Mouse (Mus musculus): ENCODE data around the gene Snrpb2. TPM values are rescaled to one million over a fixed set of nuclear protein-coding genes. Genes with fewer than 3 reads are reported as not detected.

Snrpb2 gene
- polyA plus RNA-seq, 1 experiment from 2014 or later, result 80.8 TPM

DNA sequence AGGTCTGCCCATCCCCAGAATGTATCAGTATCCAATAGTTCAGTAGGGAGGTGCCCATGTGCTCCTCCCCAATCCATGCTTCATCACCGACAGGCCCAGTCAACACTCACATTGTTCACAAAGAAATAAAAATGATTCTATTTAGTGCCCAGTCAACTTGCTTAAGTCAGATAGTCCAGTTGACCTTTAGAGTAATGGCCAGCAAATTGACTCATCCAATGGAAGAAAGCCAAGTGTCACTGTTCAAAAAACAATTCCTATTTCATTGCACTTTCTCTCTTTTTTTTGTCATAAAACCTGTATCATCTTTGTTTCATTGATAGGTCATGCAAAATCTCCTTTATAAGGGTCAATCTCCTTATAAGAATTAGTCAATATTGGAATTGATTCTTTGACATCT lies 21.2 kb upstream of the Snrpb2 start:
- no peaks in the 10 kb centered on the region for H3K27me3 ChIP-seq
- H3K9me3 ChIP-seq, result no peaks in the 10 kb centered on the region
- no peak overlapping the region for H3K27ac ChIP-seq
- WGBS, result 92% methylated on average over 1 of the region's 1 CpGs
- no peak overlapping the region for H3K4me3 ChIP-seq (replicated peaks)
- ATAC-seq, result no peak
- no peak overlapping the region for H3K4me2 ChIP-seq (replicated peaks)
- H3K4me1 ChIP-seq (replicated peaks), result no peaks in the 10 kb centered on the region
- H3K9ac ChIP-seq (replicated peaks), result no peak overlapping the region
- H3K36me3 ChIP-seq, result no peaks in the 10 kb centered on the region

DNA sequence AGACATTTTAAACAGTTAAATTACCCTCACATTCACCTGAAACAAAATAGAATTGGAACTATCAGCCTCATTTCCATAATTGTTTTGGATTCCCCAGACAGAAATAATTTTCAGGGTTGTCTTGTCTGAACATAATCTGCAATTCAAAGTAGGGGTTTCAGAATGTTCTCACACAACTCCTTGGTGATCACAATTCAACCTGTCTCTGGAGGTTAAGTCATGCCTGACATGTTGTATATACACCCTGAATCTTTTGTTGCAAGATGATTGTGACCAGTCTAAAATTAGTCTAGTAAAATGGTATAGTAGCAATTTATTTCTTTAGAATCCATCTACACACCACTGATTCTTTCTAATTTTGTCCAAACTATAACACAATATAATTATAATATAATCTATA lies 7.6 kb upstream of the Snrpb2 start:
- Histone ChIP-seq H3K9me3 (no peaks in the 10 kb centered on the region), H3K27me3 (peaks cover 6% of the 10 kb centered on the region; the same call in 1 of the 2 replicates), H3K4me2 (replicated peaks) (no peak overlapping the region), H3K27ac (no peak overlapping the region), H3K4me3 (replicated peaks) (no peak overlapping the region), H3K4me1 (replicated peaks) (no peaks in the 10 kb centered on the region), H3K36me3 (no peaks in the 10 kb centered on the region), H3K9ac (replicated peaks) (no peak overlapping the region)
- ATAC-seq, result no peak

DNA sequence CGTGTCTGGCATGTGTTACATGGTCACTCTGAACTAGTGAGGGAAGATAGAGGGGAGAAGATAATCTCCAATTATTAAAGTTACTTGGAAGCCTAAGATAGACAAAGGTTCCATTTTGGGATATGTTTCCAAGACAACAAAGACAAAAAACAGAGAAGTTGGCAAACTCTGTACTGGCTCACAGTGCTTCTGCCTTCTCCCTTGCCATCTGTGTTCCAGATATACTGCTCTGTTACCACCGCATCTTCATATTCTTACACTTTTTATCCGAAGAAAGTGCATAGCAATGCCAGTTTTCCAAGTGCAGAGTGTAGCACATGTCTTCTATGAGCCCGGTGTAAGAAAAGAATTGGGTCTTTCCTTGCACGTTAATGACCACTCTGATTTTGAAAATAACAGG lies 6.1 kb upstream of the Snrpb2 start:
- H3K4me3 ChIP-seq (replicated peaks), result no peak overlapping the region
- H3K9me3 ChIP-seq, result no peaks in the 10 kb centered on the region
- ATAC-seq, result no peak
- no peaks in the 10 kb centered on the region for H3K4me1 ChIP-seq (replicated peaks)
- H3K36me3 ChIP-seq, result no peaks in the 10 kb centered on the region
- no peak overlapping the region for H3K4me2 ChIP-seq (replicated peaks)
- peaks cover 6% of the 10 kb centered on the region; the same call in 1 of the 2 replicates for H3K27me3 ChIP-seq
- H3K9ac ChIP-seq (replicated peaks), result no peak overlapping the region
- H3K27ac ChIP-seq, result no peak overlapping the region
- 83% methylated on average over 5 of the region's 5 CpGs for WGBS

DNA sequence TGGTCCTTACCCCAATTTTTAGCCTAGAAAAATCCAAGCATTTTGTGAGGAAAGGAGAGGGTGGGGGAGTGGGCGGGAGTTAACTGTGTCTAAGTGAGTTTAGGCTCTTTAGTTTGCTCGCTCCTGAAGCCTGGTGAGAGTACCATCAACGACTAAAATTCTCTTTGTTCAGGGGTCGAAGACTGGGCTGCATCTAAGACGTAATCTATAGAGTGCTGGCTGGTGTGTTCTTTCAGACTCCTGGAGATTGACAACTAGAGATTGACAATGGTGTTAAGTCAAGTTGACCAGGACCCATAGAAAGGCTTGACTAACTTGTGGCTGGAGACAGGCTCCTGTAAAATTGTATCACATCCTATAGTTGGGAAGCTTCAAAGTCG lies 417 bp upstream of the Snrpb2 start:
- Histone ChIP-seq H3K4me3 (replicated peaks) (peak overlapping the region; percentile 98), H3K9ac (replicated peaks) (no peak overlapping the region), H3K36me3 (peaks cover 24% of the 10 kb centered on the region), H3K4me1 (replicated peaks) (peaks cover 9% of the 10 kb centered on the region), H3K9me3 (no peaks in the 10 kb centered on the region), H3K27me3 (peaks cover 6% of the 10 kb centered on the region; the same call in 1 of the 2 replicates), H3K27ac (no peak overlapping the region), H3K4me2 (replicated peaks) (peak overlapping the region; percentile 84)
- WGBS, result 41% methylated on average over 6 of the region's 6 CpGs
- ATAC-seq, result peak; percentile 65; the same call in 1 of the 2 replicates

DNA sequence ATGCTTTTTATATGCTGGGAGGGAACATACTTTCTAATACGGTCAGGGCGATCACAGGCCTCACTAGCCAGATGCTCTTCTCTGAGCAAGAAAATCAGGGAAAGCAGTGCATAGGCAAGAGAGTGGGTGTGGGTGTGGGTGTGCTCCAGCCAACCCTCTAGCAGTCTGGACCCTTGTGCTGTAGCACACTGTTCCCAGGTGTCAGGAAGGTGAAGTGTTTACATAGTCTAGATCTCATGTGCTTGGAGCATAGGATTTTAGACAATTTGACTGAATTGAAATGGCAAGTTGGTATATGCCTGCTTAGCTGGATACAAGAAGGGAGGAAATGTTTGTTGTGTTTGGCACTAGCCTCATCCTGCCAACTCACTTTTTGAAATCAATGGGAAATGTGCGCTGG lies 3.1 kb downstream of the Snrpb2 start:
- Histone ChIP-seq H3K36me3 (peaks cover 49% of the 10 kb centered on the region), H3K4me2 (replicated peaks) (no peak overlapping the region), H3K4me3 (replicated peaks) (no peak overlapping the region), H3K4me1 (replicated peaks) (peaks cover 9% of the 10 kb centered on the region), H3K9ac (replicated peaks) (no peak overlapping the region), H3K9me3 (no peaks in the 10 kb centered on the region), H3K27me3 (no peaks in the 10 kb centered on the region), H3K27ac (no peak overlapping the region)
- 97% methylated on average over 3 of the region's 3 CpGs for WGBS
- ATAC-seq, result no peak

DNA sequence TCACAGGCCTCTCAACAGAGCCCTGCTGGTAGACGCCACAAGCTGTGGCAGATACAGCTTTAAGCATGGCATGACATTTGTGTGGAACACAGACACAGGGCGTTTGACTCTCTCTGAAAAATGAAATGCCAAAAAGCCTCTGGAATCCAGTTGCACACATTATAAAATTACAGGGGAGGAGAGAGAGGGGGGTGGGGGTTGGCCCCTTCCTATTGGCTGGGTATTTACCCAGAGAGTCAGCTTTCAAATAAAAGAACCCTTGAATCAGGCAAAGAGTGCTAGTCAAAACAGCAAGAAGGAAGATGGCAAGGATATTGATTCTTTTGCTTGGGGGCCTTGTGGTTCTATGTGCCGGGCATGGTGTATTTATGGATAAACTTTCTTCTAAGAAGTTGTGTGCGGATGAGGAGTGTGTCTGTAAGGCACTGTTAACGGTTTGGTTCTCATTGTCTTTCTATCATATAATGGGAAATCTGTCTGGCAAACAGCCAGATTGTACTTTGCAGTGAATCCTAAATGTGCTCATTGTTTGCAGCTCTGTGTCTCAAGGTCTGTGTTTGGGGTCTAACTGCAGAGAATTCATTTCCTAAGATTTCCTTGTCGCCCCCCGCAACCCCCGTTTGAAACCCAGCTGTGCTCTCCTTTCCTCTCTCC lies 15.5 kb downstream of the Snrpb2 start, which contains the start of gene Otor:
Otor (plus strand) TSS at position 276 of the 654 bp plus-strand sequence.
- Histone ChIP-seq H3K4me3 (replicated peaks) (no peak within 1 kb of the TSS), H3K4me1 (replicated peaks) (0 out of 2 replicates have a peak, but pooled peaks cover 4% of the 10 kb centered on the region), H3K9me3 (no peaks in the 10 kb centered on the region), H3K27me3 (no peaks in the 10 kb centered on the region), H3K9ac (replicated peaks) (no peak within 1 kb of the TSS), H3K27ac (no peak within 1 kb of the TSS), H3K36me3 (no peaks in the 10 kb centered on the region), H3K4me2 (replicated peaks) (no peak within 1 kb of the TSS)
- WGBS, result 66% methylated on average over 8 of the region's 8 CpGs
- no peak for ATAC-seq

DNA sequence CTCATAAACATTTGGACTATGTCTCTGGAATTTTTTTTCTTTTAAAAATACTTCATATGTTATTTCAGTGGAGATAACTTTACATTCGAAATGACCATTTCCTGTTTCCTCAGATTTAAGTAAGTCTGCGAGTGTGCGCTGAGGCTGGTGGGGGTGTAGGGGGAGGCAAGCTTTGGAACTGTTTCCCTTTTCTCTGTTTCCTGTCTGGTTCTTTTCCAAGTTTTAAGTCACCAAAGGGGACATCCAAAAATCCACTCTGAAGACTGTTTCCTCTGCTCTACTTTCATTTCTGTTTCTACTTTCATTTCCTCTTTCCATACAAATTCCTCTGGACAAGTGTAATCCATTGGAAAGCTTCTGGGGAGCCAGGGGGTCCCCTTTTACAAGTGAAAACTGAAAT lies 18.9 kb downstream of the Snrpb2 start:
- 88% methylated on average over 3 of the region's 3 CpGs for WGBS
- Histone ChIP-seq H3K4me2 (replicated peaks) (no peak overlapping the region), H3K9ac (replicated peaks) (no peak overlapping the region), H3K4me3 (replicated peaks) (no peak overlapping the region), H3K9me3 (no peaks in the 10 kb centered on the region), H3K27me3 (no peaks in the 10 kb centered on the region), H3K27ac (no peak overlapping the region), H3K36me3 (no peaks in the 10 kb centered on the region), H3K4me1 (replicated peaks) (peaks cover 4% of the 10 kb centered on the region; the same call in 1 of the 2 replicates)
- no peak for ATAC-seq

DNA sequence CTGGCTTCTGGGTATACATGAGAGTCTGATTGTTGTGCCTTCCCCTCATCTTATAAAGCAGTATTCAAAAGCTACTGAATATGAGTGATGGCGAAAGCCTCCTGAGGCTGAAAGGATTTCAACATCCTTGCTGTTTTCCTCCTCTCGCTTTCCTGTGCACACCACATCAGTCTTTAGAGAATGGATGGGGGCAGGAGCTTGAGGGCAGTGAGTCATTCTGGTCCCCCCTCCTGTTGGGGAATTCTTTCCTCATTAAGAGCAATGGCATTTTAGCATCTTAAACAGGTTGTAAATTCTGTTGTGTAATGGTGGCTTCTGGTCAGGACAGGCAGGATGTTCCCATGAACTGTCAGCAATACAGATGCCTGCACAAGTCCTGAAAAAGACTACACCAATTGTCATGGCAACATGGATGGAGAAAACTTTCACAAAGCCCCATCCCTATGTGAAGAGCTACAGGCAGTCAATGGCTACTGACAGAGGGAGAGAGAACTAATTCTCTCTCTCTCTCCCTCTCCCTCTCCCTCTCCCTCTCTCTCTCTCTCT lies 22.1 kb downstream of the Snrpb2 start:
- Histone ChIP-seq H3K36me3 (no peaks in the 10 kb centered on the region), H3K9ac (replicated peaks) (no peak overlapping the region), H3K4me3 (replicated peaks) (no peak overlapping the region), H3K27me3 (no peaks in the 10 kb centered on the region), H3K4me2 (replicated peaks) (no peak overlapping the region), H3K9me3 (no peaks in the 10 kb centered on the region), H3K27ac (no peak overlapping the region), H3K4me1 (replicated peaks) (no peaks in the 10 kb centered on the region; the same call in 1 of the 2 replicates)
- WGBS, result 52% methylated on average over 2 of the region's 2 CpGs
- ATAC-seq, result no peak

DNA sequence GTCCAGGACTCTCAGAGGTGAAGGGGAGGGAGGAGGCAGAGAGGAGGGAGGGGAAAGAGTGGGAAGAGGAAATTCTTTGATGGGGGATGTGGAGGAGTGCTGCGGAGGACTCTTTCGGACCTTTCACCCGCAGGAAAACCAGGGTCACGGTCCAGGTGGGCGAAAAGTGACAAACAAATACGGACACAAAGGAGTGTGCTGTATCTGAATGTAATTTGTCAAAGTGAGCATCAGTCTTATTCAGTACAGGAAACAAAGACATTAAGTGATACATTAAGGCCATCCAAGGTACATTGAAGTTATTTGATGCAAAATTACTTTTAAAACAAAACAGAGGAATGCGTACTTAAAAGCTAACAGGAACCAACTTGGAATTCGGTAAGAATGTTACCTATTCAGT lies 27.0 kb downstream of the Snrpb2 start:
- Histone ChIP-seq H3K4me3 (replicated peaks) (no peak overlapping the region), H3K9me3 (no peaks in the 10 kb centered on the region), H3K27me3 (no peaks in the 10 kb centered on the region), H3K27ac (no peak overlapping the region), H3K36me3 (no peaks in the 10 kb centered on the region), H3K4me1 (replicated peaks) (no peaks in the 10 kb centered on the region; the same call in none of the 2 replicates), H3K9ac (replicated peaks) (no peak overlapping the region), H3K4me2 (replicated peaks) (no peak overlapping the region)
- WGBS, result 90% methylated on average over 8 of the region's 8 CpGs
- ATAC-seq, result no peak

DNA sequence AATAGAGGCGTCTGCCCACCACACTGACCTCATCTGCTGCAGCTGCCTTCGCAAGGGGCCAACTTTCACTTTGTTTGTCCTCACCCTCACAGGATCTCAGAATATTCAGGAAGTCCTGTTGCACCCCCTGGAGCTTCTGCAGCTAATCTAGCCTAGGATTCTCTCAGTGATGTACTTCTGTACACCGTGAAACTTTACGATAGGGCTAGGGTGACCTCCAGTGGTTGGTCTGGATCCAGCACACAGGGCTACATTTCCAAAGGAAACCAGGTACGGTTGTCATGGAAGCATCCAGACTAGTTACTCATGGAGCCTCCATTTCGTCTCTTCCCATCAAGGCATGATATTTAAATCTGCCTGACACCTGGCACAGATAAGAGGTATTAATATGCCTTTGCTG lies 30.9 kb downstream of the Snrpb2 start:
- no peak overlapping the region for H3K4me2 ChIP-seq (replicated peaks)
- H3K4me1 ChIP-seq (replicated peaks), result no peaks in the 10 kb centered on the region; the same call in none of the 2 replicates
- no peak overlapping the region for H3K27ac ChIP-seq
- ATAC-seq, result peak; percentile 89
- no peaks in the 10 kb centered on the region for H3K36me3 ChIP-seq
- H3K4me3 ChIP-seq (replicated peaks), result no peak overlapping the region
- no peaks in the 10 kb centered on the region for H3K9me3 ChIP-seq
- no peak overlapping the region for H3K9ac ChIP-seq (replicated peaks)
- no peaks in the 10 kb centered on the region for H3K27me3 ChIP-seq
- WGBS, result 29% methylated on average over 6 of the region's 6 CpGs

DNA sequence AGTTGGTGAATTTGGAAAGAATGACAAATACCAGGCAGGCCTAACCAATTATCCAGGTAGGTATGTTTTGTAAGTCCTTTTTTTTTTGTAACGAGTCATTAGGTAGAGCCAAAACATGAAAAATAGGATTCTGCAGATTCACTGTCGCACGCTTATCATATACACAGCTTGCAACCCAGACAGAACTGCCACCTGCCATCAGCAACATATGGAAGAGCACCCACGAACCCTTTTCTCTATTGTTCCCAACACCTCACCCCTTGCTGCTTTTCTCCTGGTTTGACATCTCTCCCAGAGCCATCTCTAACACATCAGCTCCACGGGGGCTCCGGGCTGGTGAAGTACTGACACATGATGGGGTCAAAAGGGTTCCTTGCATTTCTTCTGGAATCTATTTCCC lies 31.9 kb downstream of the Snrpb2 start:
- H3K4me3 ChIP-seq (replicated peaks), result no peak overlapping the region
- H3K4me1 ChIP-seq (replicated peaks), result no peaks in the 10 kb centered on the region; the same call in none of the 2 replicates
- no peak overlapping the region for H3K4me2 ChIP-seq (replicated peaks)
- no peaks in the 10 kb centered on the region for H3K9me3 ChIP-seq
- no peaks in the 10 kb centered on the region for H3K36me3 ChIP-seq
- H3K27me3 ChIP-seq, result no peaks in the 10 kb centered on the region
- H3K27ac ChIP-seq, result no peak overlapping the region
- ATAC-seq, result no peak
- WGBS, result 75% methylated on average over 6 of the region's 6 CpGs
- H3K9ac ChIP-seq (replicated peaks), result no peak overlapping the region

DNA sequence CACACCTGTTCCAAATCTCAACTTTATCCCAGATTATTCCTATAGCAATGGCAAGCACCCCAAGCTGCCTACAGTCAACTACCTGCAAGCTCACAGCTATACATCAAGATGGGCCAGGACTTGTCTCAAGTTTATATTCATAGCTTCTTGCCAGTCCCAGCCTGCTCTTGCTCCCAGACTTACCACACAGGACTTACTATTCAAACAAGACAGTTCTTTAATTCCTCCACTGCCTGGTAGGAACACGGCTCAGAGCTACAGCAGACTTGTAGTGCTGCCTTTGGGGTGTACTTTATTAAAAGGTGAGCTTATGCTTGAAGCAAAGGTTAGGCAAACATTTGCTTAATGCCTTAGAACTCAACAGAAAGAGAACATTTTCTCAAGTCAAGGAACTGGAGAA lies 34.3 kb downstream of the Snrpb2 start:
- H3K9me3 ChIP-seq, result no peaks in the 10 kb centered on the region
- no peak for ATAC-seq
- no peak overlapping the region for H3K4me3 ChIP-seq (replicated peaks)
- no peaks in the 10 kb centered on the region for H3K36me3 ChIP-seq
- no peak overlapping the region for H3K27ac ChIP-seq
- no peak overlapping the region for H3K4me2 ChIP-seq (replicated peaks)
- no peaks in the 10 kb centered on the region; the same call in 1 of the 2 replicates for H3K4me1 ChIP-seq (replicated peaks)
- no peaks in the 10 kb centered on the region for H3K27me3 ChIP-seq
- no peak overlapping the region for H3K9ac ChIP-seq (replicated peaks)
- WGBS, result 78% methylated on average over 1 of the region's 1 CpGs

DNA sequence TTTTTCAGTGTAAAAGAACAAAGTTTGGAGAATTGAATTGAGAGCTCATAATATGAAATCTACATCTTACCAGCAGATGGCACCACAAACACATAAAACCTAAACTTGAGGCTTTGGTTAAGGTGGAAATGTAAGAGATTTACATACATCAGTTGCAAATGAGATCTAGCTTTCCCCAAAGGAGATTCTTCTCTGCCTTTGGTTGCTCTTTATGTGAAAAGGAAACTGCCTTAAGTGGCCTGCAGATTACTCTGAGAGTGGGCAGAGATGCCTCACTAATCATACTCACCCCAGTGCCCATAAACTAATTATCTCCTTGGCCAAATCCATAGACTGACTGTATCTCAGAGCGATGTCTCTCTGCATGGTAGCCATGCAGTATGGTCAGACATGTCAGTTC lies 51.0 kb downstream of the Snrpb2 start:
- ATAC-seq, result peak; percentile 72
- Histone ChIP-seq H3K36me3 (no peaks in the 10 kb centered on the region), H3K9me3 (no peaks in the 10 kb centered on the region), H3K4me3 (replicated peaks) (no peak overlapping the region), H3K27ac (no peak overlapping the region), H3K4me2 (replicated peaks) (no peak overlapping the region), H3K9ac (replicated peaks) (no peak overlapping the region), H3K4me1 (replicated peaks) (peaks cover 5% of the 10 kb centered on the region), H3K27me3 (no peaks in the 10 kb centered on the region)
- WGBS, result 68% methylated on average over 1 of the region's 1 CpGs
